Mouse (Mus musculus) stomach, postnatal 0 days (tissue): ENCODE data around the gene Tmem102.

Experiments used
- CTCF ChIP-seq: IDR thresholded peaks from 2 replicates; pipeline ENCODE4 v1.5.1; 2016; ENCODE audit warnings: antibody characterized with exemption, low read depth, mild to moderate bottlenecking, moderate library complexity
- EP300 ChIP-seq: optimal IDR thresholded peaks from 2 replicates; pipeline ENCODE3; 2016; ENCODE audit warnings: antibody characterized with exemption

DNA sequence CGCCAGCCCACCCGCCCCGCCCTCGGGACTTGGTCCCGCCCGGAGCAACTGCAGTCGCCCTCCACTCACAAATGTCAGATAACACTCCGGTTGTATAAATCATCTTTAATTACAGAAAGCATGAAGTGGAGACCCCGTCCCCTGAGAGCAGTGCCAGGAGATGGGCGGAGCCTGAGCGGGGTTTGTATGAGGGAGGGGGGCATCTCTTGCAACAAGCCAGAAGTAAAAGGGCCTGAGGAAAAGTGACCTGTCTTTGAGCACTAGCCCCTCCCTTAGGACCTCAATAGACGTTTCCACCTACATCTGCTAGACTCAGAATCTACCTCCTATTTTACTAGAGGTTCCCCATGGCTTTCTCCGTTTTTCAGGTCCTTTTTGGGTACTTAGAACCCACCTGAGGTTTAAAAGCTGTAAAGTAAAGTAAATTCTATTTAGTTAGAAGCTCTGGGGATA, 9.4 kb downstream of the Tmem102 start:
- TF ChIP-seq CTCF: no peak
- TF ChIP-seq EP300: no peak
